Mouse (Mus musculus) gastrocnemius, postnatal 14 days (tissue): ENCODE results near the gene Dmrt1. TPM values are rescaled to one million over a fixed set of nuclear protein-coding genes. Genes with fewer than 3 reads are reported as not detected.

Experiments used
- DNase-seq: peaks from one replicate; pipeline ENCODE4 v3.0.0; 2021; ENCODE audit warnings: mixed read lengths
- intact Hi-C: fragments of 180-260 bp; cut with DNase I; formaldehyde crosslinking; loops from one replicate; pipeline ENCODE4 v1.15.1; 2025; ENCODE audit warnings: low total_unique reads
- total RNA-seq, 2 experiments: library from RNA; stranded (reverse); gene quantifications; 2 replicates each; pipeline ENCODE4 v1.2.3; 2021

Gene Dmrt1
- total RNA-seq, 2 experiments from 2014 or later, result not detected

DNA sequence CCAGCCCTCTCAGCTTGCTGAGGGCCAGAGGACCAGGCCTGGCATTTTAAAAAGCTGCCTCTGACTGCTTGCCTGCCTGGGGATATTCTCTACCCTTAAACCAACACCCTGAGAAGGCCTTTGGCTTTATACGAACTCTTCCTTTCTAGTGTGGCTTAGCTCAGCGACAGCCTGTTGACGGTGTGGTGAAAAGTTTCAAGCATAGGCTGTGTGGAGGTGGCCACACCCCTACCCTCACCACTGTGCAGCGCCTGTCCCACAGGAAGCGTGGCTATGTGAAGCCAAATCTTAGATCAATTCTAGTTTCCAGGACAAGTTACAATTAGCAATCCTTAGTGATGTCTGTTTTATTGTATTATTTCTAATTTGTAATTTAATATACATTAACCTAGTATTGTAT, 44.9 kb downstream of the Dmrt1 start:
- intact Hi-C loops, result no loop called here
- DNase-seq, result no peak

GRCm38 (mm10) chr19:25551053-25551452, 45.6 kb downstream of the Dmrt1 start:
- intact Hi-C loops, result no loop called here

GRCm38 (mm10) chr19:25564430-25564829, 59.0 kb downstream of the Dmrt1 start:
- intact Hi-C loops, result no loop called here
- DNase-seq, result no peak

More at GRCm38 (mm10) chr19:25551053-25551452, 45.6 kb downstream of the Dmrt1 start:
- no peak for DNase-seq

DNA sequence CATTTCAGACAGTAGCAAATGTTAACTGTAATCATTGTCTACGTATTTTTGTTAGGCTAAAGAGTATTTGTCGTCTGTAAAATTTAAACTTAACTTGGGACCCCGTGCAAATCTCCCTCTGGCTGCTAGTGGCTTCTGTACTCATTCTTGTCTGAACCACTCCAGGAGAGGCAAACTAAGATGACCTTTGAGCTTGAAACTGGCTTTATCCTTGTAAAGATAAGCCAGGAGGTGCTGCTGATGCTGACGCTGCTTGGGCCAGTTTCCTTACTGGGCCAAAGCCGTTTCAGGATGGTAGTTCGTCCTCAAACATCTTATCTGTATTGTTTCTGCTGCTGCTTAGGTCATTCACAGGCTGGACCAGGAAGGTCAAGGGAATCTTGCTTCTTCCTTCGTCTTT, 64.4 kb downstream of the Dmrt1 start:
- intact Hi-C loops, result no loop called here
- DNase-seq, result no peak

DNA sequence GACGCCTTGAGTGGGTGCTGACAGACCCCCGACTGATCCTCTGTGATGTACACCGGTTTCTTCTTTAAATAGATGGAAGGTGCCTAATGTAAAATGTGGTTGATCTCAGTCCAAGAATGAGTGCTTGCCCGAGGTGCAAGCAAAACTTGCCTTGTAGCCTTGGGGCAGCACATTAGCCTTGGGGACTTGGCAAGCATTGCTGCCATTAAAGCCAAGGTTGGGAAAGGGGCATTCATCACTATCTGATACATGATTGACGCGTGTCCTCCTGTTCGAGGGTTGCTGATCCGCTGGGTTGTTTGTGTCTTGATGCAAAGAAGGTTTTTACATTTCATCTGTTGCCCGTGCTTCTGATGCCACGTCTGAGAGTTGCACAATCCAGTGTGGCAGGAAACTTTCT, 69.0 kb downstream of the Dmrt1 start:
- no peak for DNase-seq
- intact Hi-C loops, result no loop called here

DNA sequence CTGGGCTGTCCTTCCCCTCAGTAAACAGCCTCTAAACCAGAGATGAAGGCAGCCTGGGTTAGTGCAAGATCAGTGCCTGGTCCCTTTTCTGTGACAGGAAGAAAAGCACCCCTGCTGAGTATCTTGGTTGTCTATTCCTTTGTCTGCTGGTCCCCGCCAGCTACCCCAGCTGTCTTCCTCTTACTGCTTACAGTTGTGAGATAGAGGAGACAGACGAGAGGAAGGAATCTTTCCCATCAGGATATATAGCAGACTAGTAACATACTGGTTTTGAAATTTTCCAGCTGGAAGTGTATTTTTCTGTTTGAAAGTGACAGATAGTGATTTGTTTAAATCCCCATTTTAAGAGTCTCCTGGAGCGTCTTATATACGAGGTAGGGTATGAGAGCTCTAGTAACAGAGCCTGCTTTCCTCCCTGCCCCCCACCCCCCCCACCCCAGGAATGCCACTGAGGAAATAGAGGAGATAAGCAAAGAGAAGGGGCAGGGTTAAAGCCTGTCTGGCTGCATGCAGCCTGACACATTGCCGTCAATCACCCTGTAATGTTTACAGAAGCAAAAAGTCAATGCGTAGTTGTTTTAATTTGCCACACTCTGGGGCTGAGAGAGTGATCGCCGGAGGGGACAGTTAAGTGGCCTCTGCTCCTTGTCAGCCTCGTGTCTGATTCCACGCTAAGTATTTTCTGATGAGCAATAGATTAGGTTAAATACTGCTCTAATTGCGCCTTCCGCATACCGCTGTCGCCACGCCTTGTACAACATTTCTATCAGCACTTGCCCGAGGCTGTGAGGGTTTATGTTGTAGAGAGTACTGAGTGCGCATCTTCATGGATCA, 69.8 kb downstream of the Dmrt1 start:
- DNase-seq, result no peak
- intact Hi-C loops, result no loop called here

- no peak for DNase-seq
- intact Hi-C loops, result no loop called here
These were observed 72.9 kb downstream of the Dmrt1 start for GRCm38 (mm10) chr19:25578358-25578757.

GRCm38 (mm10) chr19:25579440-25579839, 74.0 kb downstream of the Dmrt1 start:
- DNase-seq, result no peak
- intact Hi-C loops, result no loop called here

- DNase-seq, result no peak
- intact Hi-C loops, result no loop called here
These were observed 92.4 kb downstream of the Dmrt1 start for GRCm38 (mm10) chr19:25597717-25598232.

DNA sequence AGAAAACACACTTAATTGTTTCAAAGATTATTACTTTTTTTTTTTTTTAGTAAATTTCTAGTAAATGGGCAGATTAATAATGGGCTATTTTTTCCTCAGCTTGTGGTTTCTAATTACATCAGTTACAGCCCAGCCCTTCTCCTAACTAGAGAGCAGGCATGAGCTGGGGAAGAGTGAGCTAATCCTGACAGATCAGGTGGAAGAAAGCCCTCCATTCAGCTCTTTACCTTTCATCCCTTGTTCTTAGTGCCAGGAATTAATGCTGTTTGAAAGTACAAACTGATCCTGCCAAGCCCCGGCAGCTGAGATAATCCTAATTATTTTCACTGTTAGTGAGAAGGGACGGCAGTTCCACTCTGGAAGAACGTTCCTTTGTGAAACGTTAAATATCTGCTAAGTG, 93.2 kb downstream of the Dmrt1 start:
- intact Hi-C loops, result no loop called here
- no peak for DNase-seq

DNA sequence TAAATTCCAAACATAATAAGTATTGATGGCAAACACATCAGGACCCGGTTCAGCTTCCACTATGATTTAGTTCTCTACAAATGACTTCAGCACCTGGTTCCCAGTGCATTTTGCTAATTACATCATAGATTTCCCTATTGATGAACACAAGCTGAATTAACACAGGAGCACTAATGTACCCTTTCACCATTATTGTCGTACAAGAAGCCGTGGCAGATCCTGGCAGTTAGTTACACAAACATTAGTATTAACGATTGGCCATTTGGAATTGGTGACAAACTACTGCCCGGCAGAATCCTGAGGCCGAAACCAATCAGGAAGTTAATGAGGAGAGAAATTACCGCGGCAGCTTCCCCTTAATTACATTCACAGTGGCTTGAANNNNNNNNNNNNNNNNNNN, 96.5 kb downstream of the Dmrt1 start:
- no peak for DNase-seq
- intact Hi-C loops, result no loop called here

GRCm38 (mm10) chr19:25607461-25608205, 102.2 kb downstream of the Dmrt1 start:
- intact Hi-C loops, result no loop called here
- no peak for DNase-seq

DNA sequence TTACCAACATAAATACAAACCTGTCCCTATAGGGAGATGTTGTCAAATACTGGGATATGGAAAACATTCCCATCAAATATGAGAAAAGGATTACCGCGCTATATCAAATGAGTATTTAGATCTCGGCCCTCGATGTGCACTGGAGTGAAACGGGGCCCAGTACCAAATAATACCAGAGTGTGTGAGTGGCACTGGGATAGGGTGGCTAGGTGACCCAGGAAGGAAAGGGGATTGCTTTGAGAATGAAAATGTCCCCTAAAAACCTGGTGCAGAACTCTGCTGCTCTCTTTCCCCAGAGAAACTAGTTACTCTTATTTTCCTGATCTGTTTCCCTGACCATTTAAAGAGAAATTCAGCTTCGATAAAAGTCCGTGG, 102.8 kb downstream of the Dmrt1 start:
- DNase-seq, result no peak
- intact Hi-C loops, result no loop called here

- intact Hi-C loops, result no loop called here
- no peak for DNase-seq
These were observed 103.8 kb downstream of the Dmrt1 start for GRCm38 (mm10) chr19:25608961-25609850.

DNA sequence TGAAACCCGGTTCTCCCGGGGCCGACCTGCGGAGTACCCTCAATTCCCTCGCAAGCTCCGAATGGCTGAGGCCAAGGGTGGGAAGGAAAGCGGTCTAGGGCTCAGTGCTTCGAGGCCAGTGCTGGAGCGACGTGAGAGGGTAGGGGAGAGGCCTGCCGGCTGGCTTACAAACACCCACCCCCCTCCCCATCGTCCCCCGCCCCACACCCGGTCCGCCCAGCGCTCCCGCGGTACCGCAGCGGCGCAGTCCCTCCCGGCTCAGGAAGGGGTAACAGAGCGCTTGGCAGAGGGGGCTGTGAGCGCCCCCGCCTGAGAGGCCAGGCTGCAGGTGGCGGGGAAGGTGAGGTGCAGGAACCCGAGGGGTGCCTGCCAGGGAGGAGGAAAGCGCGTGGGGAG, 104.6 kb downstream of the Dmrt1 start, which contains the start of gene Dmrt3:
Dmrt3 (plus strand) TSS at position 287 of the 396 bp plus-strand sequence.
- no peak for DNase-seq
- intact Hi-C loops, result no loop called here

DNA sequence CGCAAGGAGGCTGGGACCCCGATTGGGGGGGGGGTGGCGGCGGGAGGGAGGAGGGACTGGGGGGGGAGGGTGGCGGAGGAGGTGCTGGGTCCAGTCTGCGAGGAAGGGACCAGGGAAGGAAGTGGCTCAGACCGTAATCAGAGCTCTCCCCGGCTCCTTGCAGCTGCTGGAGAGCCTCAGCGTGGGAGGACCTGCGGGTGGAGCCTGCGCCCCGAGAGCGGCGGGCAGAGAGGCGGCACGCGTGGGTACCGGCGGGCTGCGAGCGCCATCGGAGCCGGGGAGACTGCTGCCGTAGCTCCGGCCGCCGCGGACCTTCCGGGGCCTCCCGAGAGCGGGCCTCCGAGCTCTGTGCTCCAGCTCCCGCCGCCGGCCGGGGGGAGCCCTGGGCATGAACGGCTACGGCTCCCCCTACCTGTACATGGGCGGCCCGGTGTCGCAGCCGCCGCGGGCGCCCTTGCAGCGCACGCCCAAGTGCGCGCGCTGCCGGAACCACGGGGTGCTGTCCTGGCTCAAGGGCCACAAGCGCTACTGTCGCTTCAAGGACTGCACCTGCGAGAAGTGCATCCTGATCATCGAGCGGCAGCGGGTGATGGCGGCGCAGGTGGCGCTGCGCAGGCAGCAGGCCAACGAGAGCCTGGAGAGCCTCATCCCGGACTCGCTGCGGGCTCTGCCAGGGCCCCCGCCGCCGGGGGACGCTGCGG, 105.1 kb downstream of the Dmrt1 start:
- DNase-seq, result no peak
- intact Hi-C loops, result no loop called here

DNA sequence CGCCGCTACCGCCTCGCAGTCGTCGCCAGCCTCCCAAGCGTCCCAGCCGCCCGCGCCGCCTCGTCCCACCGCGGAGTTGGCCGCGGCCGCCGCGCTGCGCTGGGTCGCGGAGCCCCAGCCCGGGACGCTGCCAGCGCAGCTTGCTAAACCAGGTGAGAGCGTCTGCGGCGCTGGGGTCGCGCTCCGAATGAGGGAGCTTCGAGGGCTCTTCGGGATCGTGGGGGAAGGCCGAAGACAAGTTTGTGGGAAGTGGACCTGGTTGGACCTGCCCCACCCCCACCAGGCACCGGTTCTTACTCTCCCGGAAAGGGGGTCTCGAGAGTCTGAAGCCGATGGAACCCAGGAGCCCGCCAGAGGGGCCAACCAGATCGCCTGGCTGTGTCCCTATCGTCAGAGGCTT, 105.7 kb downstream of the Dmrt1 start:
- no peak for DNase-seq
- intact Hi-C loops, result no loop called here

GRCm38 (mm10) chr19:25611876-25612805, 106.7 kb downstream of the Dmrt1 start:
- no peak for DNase-seq
- intact Hi-C loops, result no loop called here
